Mouse (Mus musculus): ENCODE data around the gene Eml4.

The Eml4 gene

GRCm38 (mm10) chr17:83487762-83488161 is 137.0 kb downstream of the Eml4 start:
- no peak for DNase-seq (ENCODE audit: low read depth, low spot score)

- DNase-seq (ENCODE audit: low read depth, low spot score) = no peak
Observed at GRCm38 (mm10) chr17:83498889-83499288, 148.2 kb downstream of the Eml4 start.

- no peak for DNase-seq (ENCODE audit: low read depth, low spot score)
Observed at GRCm38 (mm10) chr17:83499692-83500091, 149.0 kb downstream of the Eml4 start.

GRCm38 (mm10) chr17:83503693-83504092 is 153.0 kb downstream of the Eml4 start:
- DNase-seq (ENCODE audit: low read depth, low spot score) = no peak

- no peak for DNase-seq (ENCODE audit: low read depth, low spot score)
Observed at GRCm38 (mm10) chr17:83512130-83512529, 161.4 kb downstream of the Eml4 start.

- DNase-seq (ENCODE audit: low read depth, low spot score) = no peak
Observed at GRCm38 (mm10) chr17:83513655-83514212, 163.0 kb downstream of the Eml4 start.

GRCm38 (mm10) chr17:83514213-83514701 is 163.5 kb downstream of the Eml4 start:
- peak; percentile 93 for DNase-seq (ENCODE audit: low read depth, low spot score)

GRCm38 (mm10) chr17:83517280-83518015 is 166.7 kb downstream of the Eml4 start, which contains the start of gene Cox7a2l:
Cox7a2l (minus strand) TSS chr17:83517330.
- DNase-seq (ENCODE audit: low read depth, low spot score) = no peak

GRCm38 (mm10) chr17:83521881-83522280 is 171.2 kb downstream of the Eml4 start:
- DNase-seq (ENCODE audit: low read depth, low spot score) = no peak

- no peak for DNase-seq (ENCODE audit: low read depth, low spot score)
Observed at GRCm38 (mm10) chr17:83522590-83523379, 172.1 kb downstream of the Eml4 start.

GRCm38 (mm10) chr17:83524753-83525152 is 174.0 kb downstream of the Eml4 start:
- no peak for DNase-seq (ENCODE audit: low read depth, low spot score)

GRCm38 (mm10) chr17:83525596-83525995 is 174.9 kb downstream of the Eml4 start:
- no peak for DNase-seq (ENCODE audit: low read depth, low spot score)

- DNase-seq (ENCODE audit: low read depth, low spot score) = no peak
Observed at GRCm38 (mm10) chr17:83526091-83526561, 175.4 kb downstream of the Eml4 start.

GRCm38 (mm10) chr17:83526624-83527532 is 176.1 kb downstream of the Eml4 start:
- no peak for DNase-seq (ENCODE audit: low read depth, low spot score)

- DNase-seq (ENCODE audit: low read depth, low spot score) = no peak
Observed at GRCm38 (mm10) chr17:83527651-83528381, 177.1 kb downstream of the Eml4 start.

Data from 3T3-L1 (cell line).